Mouse (Mus musculus) embryonic facial prominence, embryonic 10.5 days (tissue): ENCODE data around the gene Pip5k1c. TPM values are rescaled to one million over a fixed set of nuclear protein-coding genes. Genes with fewer than 3 reads are reported as not detected.

ENCODE experiments used
- DNase-seq: peaks from one replicate; pipeline ENCODE4 v3.0.0-alpha.2; 2017; ENCODE audit warnings: low spot score
- H3K27ac ChIP-seq: fragments of 300-500 bp; sonication (generic); replicated peaks from 2 replicates; pipeline ENCODE4 v1.5.1; 2016; ENCODE audit warnings: mild to moderate bottlenecking
- H3K27me3 ChIP-seq: fragments of 300-500 bp; sonication (generic); replicated peaks from 2 replicates; pipeline ENCODE4 v1.6.1; 2016; ENCODE audit warnings: low read depth, mild to moderate bottlenecking; ENCODE audit not compliant: poor library complexity, severe bottlenecking
- H3K36me3 ChIP-seq: fragments of 300-500 bp; sonication (generic); replicated peaks from 2 replicates; pipeline ENCODE4 v1.6.1; 2016; ENCODE audit warnings: mild to moderate bottlenecking, moderate library complexity
- H3K4me1 ChIP-seq: fragments of 300-500 bp; sonication (generic); 2 replicates; pipeline ENCODE4 v1.6.1; 2016
- H3K4me3 ChIP-seq: fragments of 300-500 bp; sonication (generic); 2 replicates; pipeline ENCODE4 v1.5.1; 2016; ENCODE audit warnings: mild to moderate bottlenecking, moderate library complexity
- H3K9me3 ChIP-seq: fragments of 300-500 bp; sonication (generic); 2 replicates; pipeline ENCODE4 v1.6.1; 2016; ENCODE audit warnings: mild to moderate bottlenecking
- whole genome bisulfite sequencing: fragments of 180-500 bp; shearing (Covaris S2); methylation state at CpG from one replicate; pipeline ENCODE4 v1.1.7; 2016; 5-methylcytosine and 5-hydroxymethylcytosine counted together
- polyA plus RNA-seq: library from polyadenylated mRNA; unstranded; fragments of >200 nt; fragmentation: Nextera tagmentation; extraction: Ambion mirVana; gene quantifications from 2 replicates; pipeline ENCODE4 v1.2.1, GENCODE M21; 2016

The Pip5k1c gene
- polyA plus RNA-seq, 1 experiment from 2014 or later = 72.2 TPM

- no peaks in the 10 kb centered on the region for H3K9me3 ChIP-seq
- 0 out of 2 replicates have a peak overlapping the region, but pooled peaks have one; percentile 3 for H3K27ac ChIP-seq
- no peak overlapping the region for H3K4me3 ChIP-seq
- H3K36me3 ChIP-seq = peaks cover 65% of the 10 kb centered on the region
- H3K27me3 ChIP-seq = no peaks in the 10 kb centered on the region
- peaks cover 87% of the 10 kb centered on the region for H3K4me1 ChIP-seq
- DNase-seq = no peak
- 92% methylated on average over 17 of the region's 17 CpGs for WGBS
Measured at GRCm38 (mm10) chr10:81298369-81299100, 5.8 kb downstream of the Pip5k1c start.

DNA sequence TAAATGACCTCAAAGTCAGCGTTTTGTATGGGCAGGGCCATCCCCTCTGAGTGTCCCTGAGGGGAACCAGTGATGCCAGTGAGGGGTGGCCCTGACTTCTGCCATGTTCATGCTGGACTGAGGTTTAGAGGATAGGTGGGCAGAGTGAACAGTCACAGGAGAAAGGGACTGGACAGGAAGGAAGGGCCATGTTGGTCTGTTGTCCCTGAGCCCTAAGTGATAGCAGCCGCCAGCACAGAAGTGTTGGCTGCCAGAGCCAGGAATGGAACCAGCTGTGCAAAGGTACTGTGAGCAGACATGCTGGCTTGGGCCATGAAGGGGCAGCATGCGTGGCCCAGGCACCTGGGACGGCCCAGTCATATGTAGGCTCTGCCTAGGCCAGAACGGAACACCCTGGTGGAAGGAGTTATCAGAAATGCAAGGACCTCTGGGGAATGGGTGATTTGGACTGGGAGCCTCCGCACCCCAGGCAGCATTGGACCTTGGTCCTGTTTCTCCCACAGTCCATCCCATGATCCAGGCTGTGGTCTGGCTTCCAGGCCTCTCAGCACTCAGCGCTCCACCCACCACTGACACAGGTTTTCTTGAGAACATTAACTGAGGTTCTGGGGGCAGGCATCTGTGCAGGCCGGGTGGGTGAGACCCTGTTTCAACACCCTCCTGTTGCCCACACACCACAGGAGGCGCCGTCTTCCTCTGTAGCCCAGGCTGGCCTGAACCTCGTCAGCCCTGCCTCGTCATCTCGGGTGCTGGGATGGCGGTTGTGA, 7.0 kb downstream of the Pip5k1c start:
- no peaks in the 10 kb centered on the region for H3K9me3 ChIP-seq
- H3K27me3 ChIP-seq = no peaks in the 10 kb centered on the region
- peaks cover 86% of the 10 kb centered on the region for H3K4me1 ChIP-seq
- peak overlapping the region; percentile 11; the same call in 1 of the 2 replicates for H3K27ac ChIP-seq
- H3K36me3 ChIP-seq = peaks cover 60% of the 10 kb centered on the region
- H3K4me3 ChIP-seq = no peak overlapping the region; the same call in 1 of the 2 replicates
- 91% methylated on average over 14 of the region's 14 CpGs for WGBS
- DNase-seq = no peak

GRCm38 (mm10) chr10:81300352-81300907, 7.7 kb downstream of the Pip5k1c start:
- H3K36me3 ChIP-seq = peaks cover 59% of the 10 kb centered on the region
- peak overlapping the region; percentile 4; the same call in 1 of the 2 replicates for H3K4me3 ChIP-seq
- H3K9me3 ChIP-seq = no peaks in the 10 kb centered on the region
- 86% methylated on average over 9 of the region's 9 CpGs for WGBS
- peaks cover 79% of the 10 kb centered on the region for H3K4me1 ChIP-seq
- H3K27ac ChIP-seq = peak overlapping the region; percentile 11; the same call in 1 of the 2 replicates
- no peak for DNase-seq
- no peaks in the 10 kb centered on the region for H3K27me3 ChIP-seq

DNA sequence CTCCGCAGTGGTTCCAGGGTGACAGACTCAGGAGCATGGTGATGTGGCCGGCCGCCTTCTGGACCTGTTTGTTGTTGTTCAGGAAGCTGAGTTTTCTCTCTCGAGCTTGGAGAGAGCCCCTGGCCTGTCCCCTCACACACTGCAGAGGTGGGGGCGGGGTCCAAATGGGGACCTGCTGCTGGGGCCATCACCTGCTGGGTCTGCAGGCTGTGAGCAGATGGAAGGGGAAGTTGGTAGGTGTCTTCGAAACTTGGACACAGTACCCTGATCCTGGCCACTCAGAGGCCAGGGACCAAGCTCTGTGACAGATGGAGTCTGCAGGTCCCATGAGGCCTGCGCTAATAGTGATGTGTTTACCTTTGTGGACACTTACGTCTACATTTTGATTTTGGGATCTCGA, 8.6 kb downstream of the Pip5k1c start:
- peaks cover 72% of the 10 kb centered on the region for H3K4me1 ChIP-seq
- no peaks in the 10 kb centered on the region for H3K27me3 ChIP-seq
- DNase-seq = no peak
- H3K36me3 ChIP-seq = peaks cover 60% of the 10 kb centered on the region
- no peak overlapping the region for H3K27ac ChIP-seq
- WGBS = 78% methylated on average over 9 of the region's 9 CpGs
- H3K9me3 ChIP-seq = no peaks in the 10 kb centered on the region
- H3K4me3 ChIP-seq = no peak overlapping the region

GRCm38 (mm10) chr10:81302288-81302687, 9.5 kb downstream of the Pip5k1c start:
- Histone ChIP-seq H3K27me3 (no peaks in the 10 kb centered on the region), H3K4me3 (peak overlapping the region; percentile 9; the same call in 1 of the 2 replicates), H3K9me3 (no peaks in the 10 kb centered on the region), H3K27ac (peak overlapping the region; percentile 60), H3K36me3 (peaks cover 64% of the 10 kb centered on the region), H3K4me1 (peaks cover 67% of the 10 kb centered on the region)
- WGBS = 79% methylated on average over 4 of the region's 4 CpGs
- DNase-seq = no peak

GRCm38 (mm10) chr10:81302781-81303218, 10.0 kb downstream of the Pip5k1c start:
- peaks cover 68% of the 10 kb centered on the region for H3K36me3 ChIP-seq
- peak overlapping the region; percentile 60 for H3K27ac ChIP-seq
- H3K4me1 ChIP-seq = peaks cover 62% of the 10 kb centered on the region
- 81% methylated on average over 14 of the region's 14 CpGs for WGBS
- no peak for DNase-seq
- H3K27me3 ChIP-seq = no peaks in the 10 kb centered on the region
- H3K9me3 ChIP-seq = no peaks in the 10 kb centered on the region
- peak overlapping the region; percentile 9; the same call in 1 of the 2 replicates for H3K4me3 ChIP-seq

DNA sequence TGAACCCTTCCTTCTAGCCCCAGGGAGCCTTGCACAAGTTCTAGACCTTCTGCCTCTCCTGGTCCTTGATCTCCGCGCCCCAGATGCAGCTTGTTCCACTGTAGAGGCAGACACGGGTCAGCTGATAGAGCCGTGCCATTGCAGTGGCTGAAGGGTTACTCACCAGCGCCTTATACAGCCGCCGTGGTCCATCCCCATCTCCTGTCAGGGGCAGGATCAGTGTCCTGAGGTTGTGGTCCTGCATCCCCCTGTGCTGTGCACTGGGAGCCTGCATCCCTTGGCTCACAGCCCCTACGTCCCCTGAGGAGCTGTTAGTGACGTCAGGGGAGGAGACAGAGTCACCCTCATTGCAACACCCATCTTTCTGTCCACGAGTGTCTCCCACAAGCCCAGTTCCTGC, 10.5 kb downstream of the Pip5k1c start:
- WGBS = 78% methylated on average over 10 of the region's 10 CpGs
- H3K4me1 ChIP-seq = peaks cover 57% of the 10 kb centered on the region
- 0 out of 2 replicates have a peak overlapping the region, but pooled peaks have one; percentile 9 for H3K4me3 ChIP-seq
- H3K9me3 ChIP-seq = no peaks in the 10 kb centered on the region
- no peak for DNase-seq
- no peaks in the 10 kb centered on the region for H3K27me3 ChIP-seq
- H3K36me3 ChIP-seq = peaks cover 68% of the 10 kb centered on the region
- peak overlapping the region; percentile 36 for H3K27ac ChIP-seq

DNA sequence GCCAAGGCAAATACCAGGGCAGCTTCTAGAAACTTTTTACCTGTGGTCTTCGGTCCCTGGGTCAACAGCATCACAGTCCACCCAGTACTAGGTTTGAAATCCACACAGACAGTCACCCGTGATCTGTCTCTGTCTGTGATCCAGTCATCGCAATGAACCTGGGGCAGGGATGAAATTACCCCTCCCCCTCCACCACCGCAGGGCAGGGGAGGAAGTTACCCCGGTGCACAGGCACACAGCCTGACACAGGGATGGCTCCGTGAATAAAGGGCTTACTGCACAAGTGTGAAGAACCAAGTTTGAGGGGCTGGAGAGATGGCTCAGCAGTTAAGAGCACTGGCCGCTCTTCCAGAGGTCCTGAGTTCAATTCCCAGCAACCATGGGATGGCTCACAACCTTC, 11.0 kb downstream of the Pip5k1c start:
- no peak for DNase-seq
- WGBS = 77% methylated on average over 7 of the region's 7 CpGs
- Histone ChIP-seq H3K4me1 (peaks cover 57% of the 10 kb centered on the region), H3K27ac (peak overlapping the region; percentile 36; the same call in 1 of the 2 replicates), H3K27me3 (no peaks in the 10 kb centered on the region), H3K36me3 (peaks cover 68% of the 10 kb centered on the region), H3K4me3 (no peak overlapping the region), H3K9me3 (no peaks in the 10 kb centered on the region)

GRCm38 (mm10) chr10:81304597-81305238, 12.0 kb downstream of the Pip5k1c start:
- Histone ChIP-seq H3K27ac (no peak overlapping the region), H3K4me1 (peaks cover 48% of the 10 kb centered on the region), H3K36me3 (peaks cover 76% of the 10 kb centered on the region), H3K4me3 (no peak overlapping the region), H3K9me3 (no peaks in the 10 kb centered on the region), H3K27me3 (no peaks in the 10 kb centered on the region)
- WGBS = 24% methylated on average over 8 of the region's 9 CpGs
- peak; percentile 64 for DNase-seq

- no peaks in the 10 kb centered on the region for H3K27me3 ChIP-seq
- DNase-seq = no peak
- H3K9me3 ChIP-seq = no peaks in the 10 kb centered on the region
- H3K27ac ChIP-seq = no peak overlapping the region
- no peak overlapping the region for H3K4me3 ChIP-seq
- 93% methylated on average over 14 of the region's 14 CpGs for WGBS
- H3K4me1 ChIP-seq = peaks cover 38% of the 10 kb centered on the region
- H3K36me3 ChIP-seq = peaks cover 77% of the 10 kb centered on the region
Measured at GRCm38 (mm10) chr10:81305663-81306062, 12.9 kb downstream of the Pip5k1c start.

DNA sequence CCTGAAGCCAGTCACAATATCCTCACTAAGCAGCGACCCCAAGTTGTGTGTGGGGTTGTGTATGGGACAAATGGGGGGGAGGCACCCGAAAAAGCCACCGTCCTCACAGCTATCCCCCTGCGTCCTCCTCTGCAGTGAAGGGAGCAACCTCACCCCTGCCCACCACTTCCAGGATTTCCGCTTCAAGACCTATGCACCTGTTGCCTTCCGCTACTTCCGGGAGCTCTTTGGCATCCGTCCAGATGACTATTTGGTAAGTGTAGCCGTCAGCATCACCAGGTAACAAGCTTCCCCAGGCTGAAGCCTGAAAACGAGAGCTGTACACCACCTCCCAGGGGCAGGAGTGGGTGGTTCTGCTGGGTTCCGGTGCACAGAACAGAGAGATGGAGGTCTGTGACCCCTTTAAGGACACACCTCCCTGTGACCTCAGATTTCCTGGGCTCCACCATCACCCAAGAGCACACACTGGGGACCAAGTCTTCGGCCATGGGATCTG, 13.5 kb downstream of the Pip5k1c start:
- no peak overlapping the region for H3K27ac ChIP-seq
- 95% methylated on average over 12 of the region's 12 CpGs for WGBS
- H3K36me3 ChIP-seq = peaks cover 79% of the 10 kb centered on the region
- H3K27me3 ChIP-seq = no peaks in the 10 kb centered on the region
- peaks cover 32% of the 10 kb centered on the region for H3K4me1 ChIP-seq
- DNase-seq = no peak
- no peak overlapping the region for H3K4me3 ChIP-seq
- H3K9me3 ChIP-seq = no peaks in the 10 kb centered on the region
